Mouse (Mus musculus): ENCODE results near the gene Tmem131l.
A peak's percentile ranks its signal among the peaks of the same experiment; 100 is the strongest.

The Tmem131l gene

GRCm38 (mm10) chr3:84021217-84022200 is 18.5 kb downstream of the Tmem131l start:
- no peak for ATAC-seq (ENCODE audit: insufficient number of reproducible peaks, low FRiP score, low TSS enrichment)

- no peak for ATAC-seq (ENCODE audit: insufficient number of reproducible peaks, low FRiP score, low TSS enrichment)
These were observed 19.4 kb downstream of the Tmem131l start for GRCm38 (mm10) chr3:84020528-84020927.

GRCm38 (mm10) chr3:84015484-84016016 is 24.4 kb downstream of the Tmem131l start:
- no peak for ATAC-seq (ENCODE audit: insufficient number of reproducible peaks, low FRiP score, low TSS enrichment)

GRCm38 (mm10) chr3:84010995-84011663 is 28.8 kb downstream of the Tmem131l start:
- ATAC-seq (ENCODE audit: insufficient number of reproducible peaks, low FRiP score, low TSS enrichment), result no peak

GRCm38 (mm10) chr3:84005989-84006388 is 34.0 kb downstream of the Tmem131l start:
- ATAC-seq (ENCODE audit: insufficient number of reproducible peaks, low FRiP score, low TSS enrichment), result no peak

- ATAC-seq (ENCODE audit: insufficient number of reproducible peaks, low FRiP score, low TSS enrichment), result no peak
These were observed 35.5 kb downstream of the Tmem131l start for GRCm38 (mm10) chr3:84004330-84005090.

- ATAC-seq (ENCODE audit: insufficient number of reproducible peaks, low FRiP score, low TSS enrichment), result no peak
These were observed 37.4 kb downstream of the Tmem131l start for GRCm38 (mm10) chr3:84002433-84003090.

GRCm38 (mm10) chr3:83997563-83997962 is 42.4 kb downstream of the Tmem131l start:
- no peak for ATAC-seq (ENCODE audit: insufficient number of reproducible peaks, low FRiP score, low TSS enrichment)

GRCm38 (mm10) chr3:83997036-83997435 is 42.9 kb downstream of the Tmem131l start:
- no peak for ATAC-seq (ENCODE audit: insufficient number of reproducible peaks, low FRiP score, low TSS enrichment)

GRCm38 (mm10) chr3:83996086-83996485 is 43.9 kb downstream of the Tmem131l start:
- ATAC-seq (ENCODE audit: insufficient number of reproducible peaks, low FRiP score, low TSS enrichment), result no peak

GRCm38 (mm10) chr3:83995254-83995830 is 44.6 kb downstream of the Tmem131l start:
- ATAC-seq (ENCODE audit: insufficient number of reproducible peaks, low FRiP score, low TSS enrichment), result no peak

- no peak for ATAC-seq (ENCODE audit: insufficient number of reproducible peaks, low FRiP score, low TSS enrichment)
These were observed 45.6 kb downstream of the Tmem131l start for GRCm38 (mm10) chr3:83994217-83994839.

GRCm38 (mm10) chr3:83993089-83993516 is 46.9 kb downstream of the Tmem131l start:
- ATAC-seq (ENCODE audit: insufficient number of reproducible peaks, low FRiP score, low TSS enrichment), result 0 out of 2 replicates have a peak, but pooled peaks have one; percentile 29

- no peak for ATAC-seq (ENCODE audit: insufficient number of reproducible peaks, low FRiP score, low TSS enrichment)
These were observed 48.1 kb downstream of the Tmem131l start for GRCm38 (mm10) chr3:83991691-83992524.

GRCm38 (mm10) chr3:83988214-83988613 is 51.8 kb downstream of the Tmem131l start:
- no peak for ATAC-seq (ENCODE audit: insufficient number of reproducible peaks, low FRiP score, low TSS enrichment)

- no peak for ATAC-seq (ENCODE audit: insufficient number of reproducible peaks, low FRiP score, low TSS enrichment)
These were observed 52.4 kb downstream of the Tmem131l start for GRCm38 (mm10) chr3:83987533-83988112.

- ATAC-seq (ENCODE audit: insufficient number of reproducible peaks, low FRiP score, low TSS enrichment), result no peak
These were observed 53.2 kb downstream of the Tmem131l start for GRCm38 (mm10) chr3:83986740-83987139.

GRCm38 (mm10) chr3:83985426-83985825 is 54.5 kb downstream of the Tmem131l start:
- no peak for ATAC-seq (ENCODE audit: insufficient number of reproducible peaks, low FRiP score, low TSS enrichment)
